Mouse (Mus musculus) heart, adult 2 months (tissue): Measurements from ENCODE around the gene Ddx17.

ENCODE experiments used
- CTCF ChIP-seq: fragments of 200-600 bp; IDR thresholded peaks from 2 replicates; pipeline ENCODE4 v1.8.1; 2022; ENCODE audit warnings: antibody characterized with exemption, mild to moderate bottlenecking, moderate library complexity
- EP300 ChIP-seq: fragments of 200-500 bp; IDR thresholded peaks from 2 replicates; pipeline ENCODE4 v1.6.1; 2011; ENCODE audit warnings: low read depth, low read length, control low read depth; ENCODE audit not compliant: insufficient read depth
- POLR2A ChIP-seq: fragments of 200-500 bp; IDR thresholded peaks from 2 replicates; pipeline ENCODE4 v1.6.1; 2011; ENCODE audit warnings: mild to moderate bottlenecking, low read depth, low read length, control low read depth; ENCODE audit not compliant: insufficient read depth

GRCm38 (mm10) chr15:79527192-79527591, 19.3 kb downstream of the Ddx17 start:
- TF ChIP-seq CTCF (no peak), EP300 (no peak), POLR2A (no peak)
